Mouse (Mus musculus) gastrocnemius, postnatal 10 days (tissue): Measurements from ENCODE around the gene Polr2g. TPM values are rescaled to one million over a fixed set of nuclear protein-coding genes. Genes with fewer than 3 reads are reported as not detected.

Experiments used
- DNase-seq: peaks from one replicate; pipeline ENCODE4 v3.0.0; 2021; ENCODE audit warnings: mixed read lengths
- total RNA-seq, 2 experiments: library from RNA; stranded (reverse); gene quantifications; 2 replicates each; pipeline ENCODE4 v1.2.3; 2021

Gene Polr2g
- total RNA-seq, 2 experiments from 2014 or later = 40.9 to 45.1 TPM

DNA sequence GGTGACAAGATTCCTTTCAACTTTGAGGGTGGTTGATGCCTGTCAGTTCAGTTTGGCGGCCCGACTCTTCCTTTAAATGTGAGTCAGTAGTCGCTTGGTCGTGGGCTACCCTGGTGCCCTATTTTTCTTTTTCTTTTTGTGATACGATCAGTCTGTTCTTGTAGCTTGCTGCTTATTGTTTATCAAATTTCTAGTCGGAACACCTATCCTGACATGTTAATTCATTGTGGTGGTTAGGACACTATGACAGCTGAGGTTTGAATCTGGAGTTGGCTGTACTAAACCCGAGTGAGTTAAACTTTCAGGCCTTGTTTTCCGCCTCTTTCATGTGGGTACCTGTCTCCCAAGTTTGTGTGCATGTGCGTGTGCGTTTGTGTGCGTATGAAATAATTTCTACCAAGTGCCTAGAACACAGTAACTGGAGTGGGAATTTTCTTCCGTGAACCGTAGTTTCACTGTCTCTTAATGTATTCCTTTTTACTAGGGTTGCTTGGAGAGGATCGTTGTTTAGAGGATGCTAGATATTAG is 40.8 kb downstream of the Polr2g start:
- no peak for DNase-seq

DNA sequence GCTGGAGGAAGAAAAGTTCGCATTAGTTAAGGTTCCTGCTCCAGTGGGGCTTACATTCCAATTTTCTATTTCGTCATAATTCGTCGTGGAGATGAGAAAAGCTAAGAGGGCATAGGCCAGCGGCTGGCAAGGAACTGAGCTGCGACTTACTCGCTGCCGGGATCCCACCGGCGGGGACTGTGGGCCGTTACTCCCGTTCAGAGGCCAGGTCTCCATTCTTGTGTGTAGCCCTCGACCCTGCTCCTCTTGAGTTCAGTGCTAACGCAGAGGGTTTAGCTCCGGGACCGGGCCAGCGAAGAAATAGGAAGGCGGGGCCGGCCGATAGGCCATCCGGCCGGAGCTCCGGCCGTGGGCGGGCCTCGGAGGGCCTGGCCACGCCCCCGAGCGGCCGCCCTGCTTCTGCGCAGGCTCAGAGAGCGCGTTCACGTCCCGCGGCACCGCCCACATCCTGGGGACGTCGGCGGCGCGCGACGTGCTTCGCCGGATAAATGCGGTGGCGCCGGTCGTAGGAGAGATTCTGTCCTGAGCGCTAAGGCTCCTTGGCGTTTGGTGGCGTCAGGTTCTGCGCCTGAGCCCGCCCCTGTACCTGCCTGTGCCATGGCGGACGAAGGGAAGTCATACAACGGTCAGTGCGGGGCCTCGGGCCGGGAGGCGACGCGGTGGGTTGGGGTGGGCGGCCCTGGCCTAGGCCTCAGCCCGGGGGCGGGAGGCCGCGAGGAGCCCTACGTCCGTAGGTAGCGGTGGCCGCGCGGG is 41.6 kb downstream of the Polr2g start, which contains the start of gene Nxf1:
TSS of gene Nxf1 (plus strand) at position 439 of the 753 bp plus-strand sequence.
- DNase-seq = peak; percentile 96

DNA sequence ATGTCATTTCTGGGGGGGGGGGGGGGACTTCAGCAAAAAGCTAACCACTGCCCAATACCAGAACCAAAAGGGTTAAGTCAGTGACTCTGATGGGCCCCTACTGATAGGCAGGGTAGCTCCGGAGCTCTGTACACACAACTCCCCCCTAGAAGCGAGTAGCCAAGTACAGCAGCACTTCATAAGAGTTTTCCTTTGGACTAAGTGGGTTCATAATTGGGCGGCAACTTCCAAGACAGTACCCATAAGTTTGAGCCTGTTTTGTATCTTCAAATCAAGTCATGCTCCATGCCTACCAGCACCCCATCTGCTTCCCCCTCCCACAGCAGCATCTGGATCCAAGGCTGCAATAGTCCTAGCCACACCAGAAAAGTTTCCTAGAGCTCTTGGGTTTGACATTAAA is 42.7 kb downstream of the Polr2g start:
- DNase-seq = no peak

GRCm38 (mm10) chr19:8747368-8747767 is 51.0 kb downstream of the Polr2g start:
- DNase-seq = no peak

DNA sequence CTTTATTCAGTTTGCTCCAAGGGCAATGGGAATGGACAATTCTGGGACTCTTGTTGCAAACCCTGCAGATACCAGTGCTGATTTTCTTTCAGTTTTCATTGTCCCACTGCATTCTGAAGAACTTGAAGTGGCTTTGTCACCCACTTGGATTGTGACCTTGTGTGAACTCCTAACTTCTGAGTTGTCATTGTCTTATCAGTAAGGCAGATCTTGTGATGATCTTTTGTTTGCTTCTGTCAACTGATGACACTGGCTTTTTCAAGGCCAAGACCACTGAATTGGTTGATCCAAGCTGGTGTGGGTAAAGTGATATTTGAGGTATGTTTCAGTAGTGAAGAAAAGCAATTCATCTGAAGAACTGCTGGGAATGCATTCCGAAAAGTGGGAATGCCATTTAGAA is 53.0 kb downstream of the Polr2g start:
- no peak for DNase-seq

Other genes with a start within 250 kb of the Polr2g start
- under 1 TPM in 1 of 2 experiments, not detected in 1; 0.07 TPM for gene Slc22a8, start 207.3 kb downstream of the Polr2g start, total RNA-seq
- gene Slc22a6, start 180.5 kb downstream of the Polr2g start, total RNA-seq = not detected
- gene Chrm1, start 134.8 kb downstream of the Polr2g start, total RNA-seq = under 1 TPM; 0.11 to 0.16 TPM
- 10 to 100 TPM; 29.4 to 36.7 TPM for gene Slc3a2, start 75.2 kb downstream of the Polr2g start, total RNA-seq
- gene Wdr74, start 62.8 kb downstream of the Polr2g start, total RNA-seq = 10 to 100 TPM; 26.5 to 27.4 TPM
- gene 1700092M07Rik, start 57.9 kb downstream of the Polr2g start, total RNA-seq = under 1 TPM in 1 of 2 experiments, not detected in 1; 0.65 TPM
- gene Stx5a, start 57.2 kb downstream of the Polr2g start, total RNA-seq = 10 to 100 TPM; 35.6 to 46.3 TPM
- gene Nxf1, start 41.5 kb downstream of the Polr2g start, total RNA-seq = 10 to 100 TPM; 40.8 to 61.8 TPM
- 10 to 100 TPM; 81.9 to 82.5 TPM for gene Tmem223, start 27.6 kb downstream of the Polr2g start, total RNA-seq
- gene Tmem179b, start 24.1 kb downstream of the Polr2g start, total RNA-seq = 10 to 100 TPM; 13.6 to 14.1 TPM
- 10 to 100 TPM in 1 of 2 experiments, 1 to 10 TPM in 1; 8.5 to 12.0 TPM for gene Taf6l, start 12.2 kb downstream of the Polr2g start, total RNA-seq
- 1 to 10 TPM; 1.0 to 1.4 TPM for gene Zbtb3, start 4.0 kb upstream of the Polr2g start, total RNA-seq
- 10 to 100 TPM; 11.8 to 15.7 TPM for gene Ttc9c, start 20.8 kb upstream of the Polr2g start, total RNA-seq
- 10 to 100 TPM; 42.2 to 47.8 TPM for gene Hnrnpul2, start 21.4 kb upstream of the Polr2g start, total RNA-seq
- not detected for gene AC129217.1, start 31.2 kb upstream of the Polr2g start, total RNA-seq
- gene Bscl2, start 38.9 kb upstream of the Polr2g start, total RNA-seq = 10 to 100 TPM; 16.8 to 19.5 TPM
- under 1 TPM; 0.66 to 0.77 TPM for gene Gng3, start 40.6 kb upstream of the Polr2g start, total RNA-seq
- 10 to 100 TPM; 11.5 to 14.0 TPM for gene Lrrn4cl, start 52.2 kb upstream of the Polr2g start, total RNA-seq
- gene Ubxn1, start 72.9 kb upstream of the Polr2g start, total RNA-seq = 100 to 1,000 TPM; 169 to 172 TPM
- 10 to 100 TPM; 55.2 to 58.1 TPM for gene Uqcc3, start 82.3 kb upstream of the Polr2g start, total RNA-seq
- gene Lbhd1, start 85.2 kb upstream of the Polr2g start, total RNA-seq = 10 to 100 TPM in 1 of 2 experiments, 1 to 10 TPM in 1; 7.2 to 11.8 TPM
- not detected for gene Gm49403, start 85.4 kb upstream of the Polr2g start, total RNA-seq
- gene 1810009A15Rik, start 90.3 kb upstream of the Polr2g start, total RNA-seq = 10 to 100 TPM; 25.6 to 29.6 TPM
- gene Gm49416, start 90.3 kb upstream of the Polr2g start, total RNA-seq = 1 to 10 TPM in 1 of 2 experiments, not detected in 1; 3.3 TPM
- 10 to 100 TPM; 10.7 to 14.6 TPM for gene Ints5, start 94.4 kb upstream of the Polr2g start, total RNA-seq
- gene Ganab, start 99.5 kb upstream of the Polr2g start, total RNA-seq = 10 to 100 TPM; 42.1 to 58.8 TPM
- 10 to 100 TPM; 23.4 to 27.6 TPM for gene B3gat3, start 121.8 kb upstream of the Polr2g start, total RNA-seq
- gene Rom1, start 130.8 kb upstream of the Polr2g start, total RNA-seq = 1 to 10 TPM; 4.2 to 5.6 TPM
- 10 to 100 TPM; 11.7 to 15.9 TPM for gene Eml3, start 131.0 kb upstream of the Polr2g start, total RNA-seq
- 10 to 100 TPM; 37.7 to 49.7 TPM for gene Mta2, start 143.3 kb upstream of the Polr2g start, total RNA-seq
- gene Tut1, start 155.3 kb upstream of the Polr2g start, total RNA-seq = 10 to 100 TPM in 1 of 2 experiments, 1 to 10 TPM in 1; 9.1 to 11.2 TPM
- 100 to 1,000 TPM; 640 to 671 TPM for gene Eef1g, start 168.5 kb upstream of the Polr2g start, total RNA-seq
- 100 to 1,000 TPM; 235 to 267 TPM for gene Ahnak, start 190.7 kb upstream of the Polr2g start, total RNA-seq